Mouse (Mus musculus): Measurements from ENCODE around the gene Rbfox3.

- no peak for TF ChIP-seq NRF1 (IDR thresholded peaks at IDR 0.05; ENCODE audit: low read depth, low read length)
- TF ChIP-seq EP300 (IDR thresholded peaks at IDR 0.05; ENCODE audit: low read length), result no peak
- no peak for TF ChIP-seq MAX (IDR thresholded peaks at IDR 0.05; ENCODE audit: low read length)
- no peak for TF ChIP-seq CHD1 (IDR thresholded peaks at IDR 0.05; ENCODE audit: low read depth, low read length)
- TF ChIP-seq CTCF (conservative IDR thresholded peaks at IDR 0.05 in 1 of 2, IDR thresholded peaks at IDR 0.05 in 1 of 2; ENCODE audit: low read depth in 2 of 2, low read length in 2 of 2), result no peak
- no peak for TF ChIP-seq IRF4 (IDR thresholded peaks at IDR 0.05; ENCODE audit: low read depth, low read length)
- TF ChIP-seq MEF2A (IDR thresholded peaks at IDR 0.05; ENCODE audit: borderline replicate concordance, low read depth, low read length), result no peak
- TF ChIP-seq CHD2 (IDR thresholded peaks at IDR 0.05; ENCODE audit: low read length), result no peak
- no peak for TF ChIP-seq ELF1 (IDR thresholded peaks at IDR 0.05; ENCODE audit: low read depth, low read length)
- TF ChIP-seq SIN3A (IDR thresholded peaks at IDR 0.05; ENCODE audit: low read length), result no peak
- TF ChIP-seq POLR2A (IDR thresholded peaks at IDR 0.05; ENCODE audit: low read depth, low read length), result no peak
Measured at GRCm38 (mm10) chr11:118915888-118916287, 4.5 kb upstream of the Rbfox3 start.

All from CH12.LX (cell line).